Mouse (Mus musculus) erythroblast, adult 5-6 weeks (primary cell): ENCODE measurements around the gene Gm12166. TPM values are rescaled to one million over a fixed set of nuclear protein-coding genes. Genes with fewer than 3 reads are reported as not detected.

Experiments used
- ATAC-seq: replicated peaks from 2 replicates; pipeline ENCODE4 v1.8.0; 2016; ENCODE audit warnings: moderate number of reproducible peaks, mild to moderate bottlenecking, moderate TSS enrichment, inconsistent platforms; ENCODE audit not compliant: poor library complexity, low FRiP score, severe bottlenecking
- total RNA-seq, 2 experiments: library from RNA; stranded (forward) in 1 of 2; stranded (reverse) in 1 of 2; fragments of 150-400 nt in 1 of 2; fragments of 200-764, 138-1000 nt in 1 of 2; gene quantifications; 2 replicates each; pipeline versions ENCODE4 v1.2.3 to v1.2.4; 2015 to 2017; ENCODE audit warnings: low replicate concordance in 2 of 2

Gm12166 gene
- total RNA-seq, 2 experiments from 2014 or later, result 4.3 to 4.4 TPM

- no peak for ATAC-seq
These were observed 26.1 kb downstream of the Gm12166 start for GRCm38 (mm10) chr11:46025962-46026392.

GRCm38 (mm10) chr11:46022983-46023382, 29.1 kb downstream of the Gm12166 start:
- ATAC-seq, result no peak

- no peak for ATAC-seq
These were observed 30.3 kb downstream of the Gm12166 start for GRCm38 (mm10) chr11:46021850-46022249.

- no peak for ATAC-seq
These were observed 31.9 kb downstream of the Gm12166 start for GRCm38 (mm10) chr11:46020246-46020645.

- peak; percentile 57 for ATAC-seq
These were observed 36.1 kb downstream of the Gm12166 start for GRCm38 (mm10) chr11:46016061-46016460.

Other genes with a start within 250 kb of the Gm12166 start
- gene Clint1, start 200.3 kb downstream of the Gm12166 start, total RNA-seq (2015; ENCODE audit: low replicate concordance), result 43.1 and 54.6 TPM in 2 replicates
- gene Clint1, start 200.3 kb downstream of the Gm12166 start, total RNA-seq (2017; ENCODE audit: low replicate concordance), result 37.2 and 42.1 TPM in 2 replicates
- 0.63 TPM in 1 of 2 replicates, not detected in the other for gene Lsm11, start 107.4 kb downstream of the Gm12166 start, total RNA-seq (2015; ENCODE audit: low replicate concordance)
- gene Lsm11, start 107.4 kb downstream of the Gm12166 start, total RNA-seq (2017; ENCODE audit: low replicate concordance), result 0.51 and 0.84 TPM in 2 replicates
- gene Thg1l, start 96.8 kb downstream of the Gm12166 start, total RNA-seq (2015; ENCODE audit: low replicate concordance), result 6.5 and 8.5 TPM in 2 replicates
- 1.8 and 2.9 TPM in 2 replicates for gene Thg1l, start 96.8 kb downstream of the Gm12166 start, total RNA-seq (2017; ENCODE audit: low replicate concordance)
- gene Sox30, start 72.0 kb downstream of the Gm12166 start, total RNA-seq (2015; ENCODE audit: low replicate concordance), result not detected in 2 replicates
- gene Sox30, start 72.0 kb downstream of the Gm12166 start, total RNA-seq (2017; ENCODE audit: low replicate concordance), result not detected in 2 replicates
- gene Adam19, start 3.7 kb upstream of the Gm12166 start, total RNA-seq (2015; ENCODE audit: low replicate concordance), result 4.6 TPM in 2 replicates
- gene Adam19, start 3.7 kb upstream of the Gm12166 start, total RNA-seq (2017; ENCODE audit: low replicate concordance), result 5.6 and 6.2 TPM in 2 replicates
- gene Nipal4, start 114.2 kb upstream of the Gm12166 start, total RNA-seq (2015; ENCODE audit: low replicate concordance), result not detected in 2 replicates
- gene Nipal4, start 114.2 kb upstream of the Gm12166 start, total RNA-seq (2017; ENCODE audit: low replicate concordance), result not detected in 2 replicates
- gene Fndc9, start 183.2 kb upstream of the Gm12166 start, total RNA-seq (2015; ENCODE audit: low replicate concordance), result not detected in 2 replicates
- not detected in 2 replicates for gene Fndc9, start 183.2 kb upstream of the Gm12166 start, total RNA-seq (2017; ENCODE audit: low replicate concordance)